Mouse (Mus musculus) cerebellum, adult 2 months (tissue): Measurements from ENCODE around the gene Tmem40. TPM values are rescaled to one million over a fixed set of nuclear protein-coding genes. Genes with fewer than 3 reads are reported as not detected.
A peak's percentile ranks its signal among the peaks of the same experiment; 100 is the strongest.

Experiments
- DNase-seq, 2 experiments: peaks; one replicate each; pipeline ENCODE4 v3.0.0; 2021
- H3K27ac ChIP-seq: fragments of 200-500 bp; 2 replicates; pipeline ENCODE4 v1.5.1; 2012; ENCODE audit warnings: low read length, control low read depth, inconsistent platforms; ENCODE audit not compliant: insufficient read depth
- H3K27me3 ChIP-seq: fragments of 200-500 bp; 2 replicates; pipeline ENCODE4 v1.6.1; 2012; ENCODE audit warnings: inconsistent platforms, mild to moderate bottlenecking, low read length, moderate library complexity; ENCODE audit not compliant: control insufficient read depth, insufficient read depth
- H3K4me1 ChIP-seq: fragments of 200-500 bp; 2 replicates; pipeline ENCODE4 v1.6.1; 2011; ENCODE audit warnings: low read length; ENCODE audit not compliant: control insufficient read depth, insufficient read depth
- H3K4me3 ChIP-seq: fragments of 200-500 bp; replicated peaks from 2 replicates; pipeline ENCODE3; 2011; ENCODE audit warnings: mild to moderate bottlenecking, low read depth, low read length, control low read depth; ENCODE audit not compliant: insufficient read depth
- CTCF ChIP-seq: fragments of 200-500 bp; IDR thresholded peaks from 2 replicates; pipeline ENCODE4 v1.5.1; 2011; ENCODE audit warnings: low read depth, mild to moderate bottlenecking, control low read depth, low read length, moderate library complexity, borderline replicate concordance; ENCODE audit not compliant: insufficient read depth
- POLR2A ChIP-seq: fragments of 200-500 bp; IDR thresholded peaks from 2 replicates; pipeline ENCODE4 v1.6.1; 2011; ENCODE audit warnings: low read length, control low read depth, borderline replicate concordance; ENCODE audit not compliant: insufficient read depth
- WGBS: fragments of 180-500 bp; shearing (Covaris S2); methylation state at CpG from one replicate; pipeline ENCODE4 v1.1.7; 2018; 5-methylcytosine and 5-hydroxymethylcytosine counted together
- polyA plus RNA-seq: library from polyadenylated mRNA; depleted of rRNA; stranded (reverse); fragments of >200 nt; gene quantifications from 2 replicates; pipeline ENCODE4 v1.2.3, GENCODE M21; 2012; rRNA removed

Tmem40 gene
- polyA plus RNA-seq, result 2.7 and 3.5 TPM in 2 replicates

- no peak within 1 kb of the TSS for H3K27ac ChIP-seq
- no peak for DNase-seq
- WGBS, result 28% methylated on average over 9 of the region's 9 CpGs
Observed at GRCm38 (mm10) chr6:115761995-115762756, at the start of gene Tmem40. Tmem40 (minus strand) TSS chr6:115762410.

GRCm38 (mm10) chr6:115811606-115812005 is 49.4 kb upstream of the Tmem40 start:
- Histone ChIP-seq H3K27ac (no peak overlapping the region), H3K4me1 (peaks cover 7% of the 10 kb centered on the region), H3K27me3 (no peaks in the 10 kb centered on the region), H3K4me3 (no peak overlapping the region)
- TF ChIP-seq POLR2A, result no peak
- TF ChIP-seq CTCF, result no peak
- DNase-seq, result no peak
- 61% methylated on average over 8 of the region's 8 CpGs for WGBS

More at GRCm38 (mm10) chr6:115761995-115762756, at the start of gene Tmem40:
- no peak within 1 kb of the TSS for H3K4me3 ChIP-seq
- TF ChIP-seq CTCF (no peak), POLR2A (no peak)
- H3K4me1 ChIP-seq, result no peaks in the 10 kb centered on the region
- H3K27me3 ChIP-seq, result no peaks in the 10 kb centered on the region

GRCm38 (mm10) chr6:115808488-115809231 is 46.5 kb upstream of the Tmem40 start, which contains the start of gene Rpl32:
Rpl32 (minus strand) TSS chr6:115808747.
- Histone ChIP-seq H3K4me1 (peaks cover 12% of the 10 kb centered on the region), H3K4me3 (peak within 1 kb of the TSS; percentile 71), H3K27me3 (no peaks in the 10 kb centered on the region), H3K27ac (peak within 1 kb of the TSS; percentile 35; the same call in 1 of the 2 replicates)
- peak; percentile 53; the same call in 1 of the 2 replicates for TF ChIP-seq CTCF
- TF ChIP-seq POLR2A, result peak; percentile 80
- DNase-seq, result peak; percentile 89 to 91
- 1% methylated on average over 47 of the region's 47 CpGs for WGBS

- peak overlapping the region; percentile 35; the same call in 1 of the 2 replicates for H3K27ac ChIP-seq
- TF ChIP-seq POLR2A (no peak), CTCF (no peak)
- H3K27me3 ChIP-seq, result no peaks in the 10 kb centered on the region
- under 1% methylated on average over 22 of the region's 22 CpGs for WGBS
- no peak for DNase-seq
- H3K4me1 ChIP-seq, result peaks cover 12% of the 10 kb centered on the region
- peak overlapping the region; percentile 71 for H3K4me3 ChIP-seq
Observed at GRCm38 (mm10) chr6:115808196-115808487, 45.9 kb upstream of the Tmem40 start.

DNA sequence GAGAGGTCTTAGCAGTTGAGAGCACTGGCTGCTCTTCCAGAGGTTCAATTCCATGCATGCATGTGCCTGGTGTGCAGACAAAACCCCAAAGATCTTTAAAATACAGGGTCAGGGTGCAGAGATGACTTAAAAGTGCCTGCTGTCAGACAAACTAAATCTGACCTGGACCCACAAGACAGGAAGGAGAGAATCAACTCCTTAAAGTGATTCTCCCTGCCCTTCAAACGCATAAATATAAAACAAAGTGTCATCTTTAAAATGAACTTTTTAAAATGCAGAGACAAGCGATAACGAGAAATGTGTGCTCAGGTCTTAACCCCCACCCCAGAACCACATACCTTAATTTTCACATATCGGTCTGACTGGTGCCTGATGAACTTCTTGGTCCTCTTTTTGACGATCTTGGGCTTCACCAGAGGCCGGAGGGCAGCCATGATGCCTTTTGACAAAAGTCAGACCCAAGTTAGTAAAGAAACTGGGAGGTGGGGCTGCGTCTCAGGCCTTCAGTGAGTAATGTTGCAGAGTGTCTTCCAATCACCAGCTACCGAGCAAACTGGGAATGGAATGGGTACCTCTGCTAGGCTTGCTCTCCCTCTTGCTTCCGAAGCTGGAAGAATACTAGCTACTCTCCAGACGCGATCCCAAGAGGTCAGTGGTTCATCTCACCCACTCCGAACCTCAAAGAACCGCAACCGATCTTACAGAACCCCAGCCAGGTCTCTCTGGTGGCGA is 45.4 kb upstream of the Tmem40 start:
- peak overlapping the region; percentile 71 for H3K4me3 ChIP-seq
- H3K27me3 ChIP-seq, result no peaks in the 10 kb centered on the region
- no peak for TF ChIP-seq POLR2A
- no peak for TF ChIP-seq CTCF
- no peak overlapping the region for H3K27ac ChIP-seq
- H3K4me1 ChIP-seq, result peaks cover 12% of the 10 kb centered on the region
- WGBS, result 1% methylated on average over 15 of the region's 15 CpGs
- DNase-seq, result no peak

DNA sequence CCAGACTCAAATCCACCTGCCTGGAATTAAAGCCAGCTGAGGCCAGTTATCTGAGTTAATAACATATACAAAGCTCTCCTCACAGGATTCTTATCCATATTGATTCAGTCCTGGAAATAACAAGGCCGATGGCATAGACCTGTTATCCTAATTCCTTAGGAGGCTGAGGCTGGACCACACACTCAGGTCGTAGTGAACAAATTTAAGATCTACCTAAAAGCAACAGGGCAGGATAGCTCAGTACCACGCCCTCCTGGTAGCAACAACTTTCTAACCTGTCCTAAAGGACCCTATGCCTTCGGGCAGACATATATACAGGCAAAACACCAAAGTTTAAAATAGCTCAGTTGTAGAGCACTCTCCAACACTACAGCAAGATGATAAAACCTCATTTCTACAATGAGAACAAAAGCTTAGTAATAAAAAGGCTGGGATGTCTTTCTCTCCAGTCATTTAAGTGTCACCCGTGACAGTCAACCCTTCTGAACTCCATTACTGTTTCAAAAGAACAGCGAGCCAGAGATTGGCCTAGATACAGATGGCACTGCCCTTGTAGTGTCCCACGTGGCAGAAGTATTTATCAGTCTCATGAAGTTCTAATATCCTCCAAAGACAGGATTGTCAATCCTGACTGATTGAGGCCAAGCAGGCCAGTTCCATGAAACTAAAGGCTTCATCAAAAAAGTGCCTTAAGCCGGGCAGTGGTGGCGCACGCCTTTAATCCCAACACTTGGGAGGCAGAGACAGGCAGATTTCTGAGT is 42.4 kb upstream of the Tmem40 start:
- no peak for DNase-seq
- Histone ChIP-seq H3K4me3 (no peak overlapping the region), H3K27ac (no peak overlapping the region), H3K27me3 (no peaks in the 10 kb centered on the region), H3K4me1 (peaks cover 12% of the 10 kb centered on the region)
- WGBS, result 61% methylated on average over 10 of the region's 10 CpGs
- TF ChIP-seq CTCF (no peak), POLR2A (no peak)

DNA sequence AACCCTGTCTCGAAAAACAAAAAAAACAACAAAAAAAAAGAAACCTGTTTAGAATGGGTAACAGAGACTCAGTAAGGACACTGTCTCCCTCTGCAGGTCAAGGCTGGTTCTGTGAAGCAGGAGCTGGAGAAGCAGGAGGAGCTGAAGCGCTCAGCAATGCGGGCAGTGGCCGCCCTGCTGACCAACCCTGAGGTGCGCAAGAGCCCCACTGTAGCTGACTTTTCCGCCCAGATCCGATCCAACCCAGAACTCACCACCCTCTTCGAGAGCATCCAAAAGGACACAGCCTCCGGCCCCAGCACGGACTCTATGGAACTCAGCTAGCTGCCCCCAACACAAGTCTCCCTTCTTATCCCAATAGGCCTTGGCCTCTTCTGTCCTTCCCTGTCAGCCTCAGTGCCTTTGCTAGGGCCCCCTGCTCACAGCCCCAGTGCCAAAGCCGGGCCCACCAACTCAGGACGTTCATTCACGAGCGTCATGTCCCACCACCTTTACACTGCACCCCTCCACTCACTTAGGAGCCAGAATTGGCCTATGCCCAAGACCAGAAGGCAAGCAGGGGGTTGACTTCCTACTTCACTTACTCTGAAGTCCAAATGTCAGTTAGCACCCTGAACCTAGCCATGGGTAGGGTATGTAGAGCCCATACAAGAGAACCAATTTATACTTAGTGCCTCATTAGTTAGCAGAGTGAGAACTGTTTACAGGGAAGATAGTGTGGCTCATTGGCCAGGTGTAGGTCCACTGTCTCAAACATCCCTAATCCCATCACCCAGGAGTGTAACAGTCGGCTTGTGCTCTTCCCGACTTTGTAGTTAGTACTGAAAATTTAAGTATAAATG is 41.6 kb upstream of the Tmem40 start:
- Histone ChIP-seq H3K27ac (no peak overlapping the region), H3K4me3 (no peak overlapping the region), H3K27me3 (no peaks in the 10 kb centered on the region), H3K4me1 (peaks cover 12% of the 10 kb centered on the region)
- DNase-seq, result peak; percentile 65 to 76
- WGBS, result 31% methylated on average over 16 of the region's 16 CpGs
- peak; percentile 75 for TF ChIP-seq CTCF
- no peak for TF ChIP-seq POLR2A
